Mouse (Mus musculus) thymus, adult 18-20 months (tissue): ENCODE results near the gene Gjb3.

Experiments
- DNase-seq, 2 experiments: peaks; one replicate each; pipeline ENCODE4 v3.0.0; 2022; ENCODE audit warnings: mixed read lengths in 2 of 2

The Gjb3 gene

DNA sequence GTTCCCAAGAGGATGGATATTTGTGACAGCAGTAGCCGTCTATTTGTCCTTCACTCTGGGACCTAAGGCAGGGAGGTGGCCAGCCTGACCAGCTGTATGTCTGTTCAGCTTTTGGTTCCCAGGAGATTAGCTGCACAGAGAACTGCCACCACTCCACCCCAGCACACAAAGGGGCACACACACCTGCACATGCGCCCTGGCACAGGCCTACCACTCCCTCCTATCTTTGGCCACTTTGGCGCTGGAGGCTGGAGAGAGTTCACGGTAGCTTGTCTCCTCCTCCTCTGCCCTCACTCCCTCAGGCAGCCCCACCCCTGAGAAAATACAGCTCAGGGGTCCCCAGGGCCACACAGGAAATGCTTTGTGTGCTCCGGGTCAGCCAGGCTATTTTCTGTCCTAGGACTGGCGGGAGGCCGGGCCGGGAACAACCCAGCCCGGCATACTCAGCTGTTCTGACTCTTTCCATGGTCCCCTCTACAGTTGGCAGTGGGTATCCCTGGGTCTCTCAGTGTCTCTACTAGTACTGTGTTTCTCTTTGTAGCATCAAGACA, 52.1 kb downstream of the Gjb3 start:
- no peak for DNase-seq
